Mouse (Mus musculus): Measurements from ENCODE around the gene Rab38. TPM values are rescaled to one million over a fixed set of nuclear protein-coding genes. Genes with fewer than 3 reads are reported as not detected.

Rab38 gene
- polyA plus RNA-seq (2012; ENCODE audit: low replicate concordance): 2.9 and 3.1 TPM in 2 replicates

GRCm38 (mm10) chr7:88429786-88430691, at the start of gene Rab38:
TSS of gene Rab38 (plus strand) at chr7:88430273.

Other genes with a start within 250 kb of the Rab38 start
- gene Ctsc, start 152.2 kb upstream of the Rab38 start, polyA plus RNA-seq (2012; ENCODE audit: low replicate concordance): 35.5 and 196 TPM in 2 replicates

Measured in hematopoietic multipotent progenitor cell, adult 10-12 weeks (in vitro differentiated cells).